Mouse (Mus musculus): ENCODE measurements around the gene Rps6ka3.

The Rps6ka3 gene

GRCm38 (mm10) chrX:159210007-159210406 is at the start of gene Rps6ka3:
Gene Rps6ka3 (plus strand): TSS chrX:159210307.
- DNase-seq: no peak

GRCm38 (mm10) chrX:159169200-159169599 is 40.9 kb upstream of the Rps6ka3 start:
- DNase-seq: no peak

GRCm38 (mm10) chrX:159171579-159171978 is 38.5 kb upstream of the Rps6ka3 start:
- DNase-seq: no peak

GRCm38 (mm10) chrX:159191581-159191980 is 18.5 kb upstream of the Rps6ka3 start:
- no peak for DNase-seq

GRCm38 (mm10) chrX:159199495-159199894 is 10.6 kb upstream of the Rps6ka3 start:
- no peak for DNase-seq

GRCm38 (mm10) chrX:159200101-159200500 is 10.0 kb upstream of the Rps6ka3 start:
- no peak for DNase-seq

- no peak for DNase-seq
Measured at GRCm38 (mm10) chrX:159210892-159211583, 931 bp downstream of the Rps6ka3 start.

GRCm38 (mm10) chrX:159215253-159215652 is 5.1 kb downstream of the Rps6ka3 start:
- DNase-seq: no peak

- DNase-seq: no peak
Measured at GRCm38 (mm10) chrX:159222474-159222873, 12.4 kb downstream of the Rps6ka3 start.

GRCm38 (mm10) chrX:159237275-159237674 is 27.2 kb downstream of the Rps6ka3 start:
- no peak for DNase-seq

- peak; percentile 9 for DNase-seq
Measured at GRCm38 (mm10) chrX:159254001-159254884, 44.1 kb downstream of the Rps6ka3 start.

GRCm38 (mm10) chrX:159255123-159255978 is 45.2 kb downstream of the Rps6ka3 start:
- peak; percentile 80 for DNase-seq

- DNase-seq: peak; percentile 22
Measured at GRCm38 (mm10) chrX:159256040-159256852, 46.1 kb downstream of the Rps6ka3 start.

GRCm38 (mm10) chrX:159256921-159257421 is 46.9 kb downstream of the Rps6ka3 start:
- DNase-seq: peak; percentile 9

GRCm38 (mm10) chrX:159264681-159265080 is 54.6 kb downstream of the Rps6ka3 start:
- no peak for DNase-seq

GRCm38 (mm10) chrX:159269072-159269471 is 59.0 kb downstream of the Rps6ka3 start:
- DNase-seq: no peak

GRCm38 (mm10) chrX:159286765-159287164 is 76.7 kb downstream of the Rps6ka3 start:
- peak; percentile 11 for DNase-seq

GRCm38 (mm10) chrX:159295879-159296278 is 85.8 kb downstream of the Rps6ka3 start:
- no peak for DNase-seq

- DNase-seq: no peak
Measured at GRCm38 (mm10) chrX:159302349-159303311, 92.5 kb downstream of the Rps6ka3 start.

GRCm38 (mm10) chrX:159315293-159315692 is 105.2 kb downstream of the Rps6ka3 start:
- no peak for DNase-seq

GRCm38 (mm10) chrX:159321342-159321741 is 111.2 kb downstream of the Rps6ka3 start:
- peak; percentile 71 for DNase-seq
